Mouse (Mus musculus): ENCODE results near the gene Gm29106. TPM values are rescaled to one million over a fixed set of nuclear protein-coding genes. Genes with fewer than 3 reads are reported as not detected.
"Not testable (repeated sequence)": the region's sequence is repeated elsewhere in the genome, so short reads cannot be mapped to it uniquely, and the experiment has no call there.

The Gm29106 gene
- not detected in 2 replicates for polyA plus RNA-seq (2015; fragmentation: Nextera tagmentation; extraction: Ambion mirVana)

DNA sequence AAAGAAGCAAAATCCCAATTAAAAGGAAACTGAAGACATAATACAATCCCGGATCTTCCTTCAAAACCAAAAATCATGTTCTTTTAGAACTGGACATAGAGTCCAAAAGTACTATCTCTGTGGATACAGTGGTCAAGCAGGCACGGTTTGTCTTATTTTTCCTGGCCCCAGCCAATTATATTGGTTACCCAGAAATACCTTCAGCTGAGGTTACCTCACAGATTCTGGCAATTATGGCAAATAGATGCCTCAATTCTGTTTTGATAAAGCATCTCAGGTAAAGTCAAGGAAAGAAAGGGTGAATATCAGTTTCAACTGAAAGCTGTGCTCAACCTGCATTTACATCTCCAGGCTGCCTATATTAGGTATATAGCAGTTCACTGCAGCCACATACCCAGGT is at the start of gene Gm29106:
Gene Gm29106 (plus strand): TSS at position 301 of the 400 bp plus-strand sequence.
- not testable (repeated sequence) for DNase-seq; H3K9ac ChIP-seq (replicated peaks); H3K4me1 ChIP-seq (ENCODE audit: insufficient read depth); H3K4me3 ChIP-seq (ENCODE audit: low read depth, low read length); H3K27ac ChIP-seq (ENCODE audit: low read depth); H3K4me2 ChIP-seq (ENCODE audit: low read depth, low read length); H3K27me3 ChIP-seq (ENCODE audit: insufficient read depth, low read length); H3K36me3 ChIP-seq (replicated peaks; ENCODE audit: insufficient read depth, low read length); ATAC-seq; H3K9me3 ChIP-seq (ENCODE audit: low read length)
- WGBS (ENCODE audit: insufficient replicate concordance): 56% methylated on average over 2 of the region's 2 CpGs

- no peaks in the 10 kb centered on the region for H3K36me3 ChIP-seq (replicated peaks; ENCODE audit: insufficient read depth, low read length)
- WGBS (ENCODE audit: insufficient replicate concordance): 46% methylated on average over 1 of the region's 1 CpGs
- TF ChIP-seq CTCF (IDR thresholded peaks at IDR 0.05; ENCODE audit: low read depth) (no peak), EP300 (IDR thresholded peaks at IDR 0.05; ENCODE audit: low read depth) (no peak)
- no peak overlapping the region for H3K27ac ChIP-seq (ENCODE audit: low read depth)
- H3K27me3 ChIP-seq (ENCODE audit: insufficient read depth, low read length): no peaks in the 10 kb centered on the region
- H3K9ac ChIP-seq (replicated peaks): no peak overlapping the region
- H3K4me2 ChIP-seq (ENCODE audit: low read depth, low read length): no peak overlapping the region
- no peak for ATAC-seq
- no peaks in the 10 kb centered on the region for H3K4me1 ChIP-seq (ENCODE audit: insufficient read depth)
- DNase-seq: no peak
- no peaks in the 10 kb centered on the region for H3K9me3 ChIP-seq (ENCODE audit: low read length)
- H3K4me3 ChIP-seq (ENCODE audit: low read depth, low read length): no peak overlapping the region
These were observed 52.2 kb downstream of the Gm29106 start for GRCm38 (mm10) chr1:118228540-118228939.

DNA sequence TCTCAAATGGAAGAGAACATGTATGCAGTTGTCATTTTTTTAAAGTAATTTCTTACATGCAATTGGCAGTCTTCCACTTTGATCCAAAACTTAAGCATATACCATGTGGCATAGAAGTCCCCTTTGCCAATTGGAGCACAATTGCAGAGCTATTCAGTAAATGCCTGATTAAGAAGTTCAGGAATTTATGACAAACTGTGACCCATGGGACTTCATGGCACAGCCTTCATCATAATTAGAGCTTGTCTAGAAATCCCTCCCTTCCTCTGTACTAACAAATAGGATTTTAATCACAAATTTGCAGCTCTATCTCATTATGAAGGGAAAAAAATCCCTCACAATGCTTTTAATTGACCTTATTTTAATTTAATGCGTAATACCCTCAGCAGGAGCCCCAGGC is 59.7 kb downstream of the Gm29106 start:
- no peak overlapping the region for H3K27ac ChIP-seq (ENCODE audit: low read depth)
- ATAC-seq (no peak), DNase-seq (no peak)
- no peak overlapping the region for H3K4me3 ChIP-seq (ENCODE audit: low read depth, low read length)
- no peaks in the 10 kb centered on the region for H3K4me1 ChIP-seq (ENCODE audit: insufficient read depth)
- no peak overlapping the region for H3K9ac ChIP-seq (replicated peaks)
- H3K9me3 ChIP-seq (ENCODE audit: low read length): no peaks in the 10 kb centered on the region
- H3K4me2 ChIP-seq (ENCODE audit: low read depth, low read length): no peak overlapping the region
- no peaks in the 10 kb centered on the region for H3K36me3 ChIP-seq (replicated peaks; ENCODE audit: insufficient read depth, low read length)
- TF ChIP-seq EP300 (IDR thresholded peaks at IDR 0.05; ENCODE audit: low read depth) (no peak), CTCF (IDR thresholded peaks at IDR 0.05; ENCODE audit: low read depth) (no peak)
- 70% methylated on average over 1 of the region's 1 CpGs for WGBS (ENCODE audit: insufficient replicate concordance)
- no peaks in the 10 kb centered on the region for H3K27me3 ChIP-seq (ENCODE audit: insufficient read depth, low read length)

Other genes with a start within 250 kb of the Gm29106 start
- not detected in 2 replicates for gene Gm28168, start 248.5 kb upstream of the Gm29106 start, polyA plus RNA-seq (2015; fragmentation: Nextera tagmentation; extraction: Ambion mirVana)
- not detected in 2 replicates for gene Gm7145, start 210.6 kb upstream of the Gm29106 start, polyA plus RNA-seq (2015; fragmentation: Nextera tagmentation; extraction: Ambion mirVana)
- 102 and 117 TPM in 2 replicates for gene Tsn, start 135.2 kb downstream of the Gm29106 start, polyA plus RNA-seq (2015; fragmentation: Nextera tagmentation; extraction: Ambion mirVana)
- gene Nifk, start 145.3 kb downstream of the Gm29106 start, polyA plus RNA-seq (2015; fragmentation: Nextera tagmentation; extraction: Ambion mirVana): 37.0 and 39.2 TPM in 2 replicates
- gene Clasp1, start 212.5 kb downstream of the Gm29106 start, polyA plus RNA-seq (2015; fragmentation: Nextera tagmentation; extraction: Ambion mirVana): 5.4 and 6.4 TPM in 2 replicates

All from liver, postnatal 0 days (tissue).